Comparison of ENCODE assay signal across 24 mouse cellular contexts in genomic region chr17:24216836-24217235, GRCm38 (mm10). TPM values are rescaled to one million over a fixed set of nuclear protein-coding genes. Genes with fewer than 3 reads are reported as not detected.
DNase-seq lines count a peak whose midpoint lies in the region; ATAC-seq lines count a peak whose summit lies in the region.
"Had no signal": no experiment of that assay in that cellular context is flagged by ENCODE, and none has a peak within 500 bp of the region (broad histone marks: within the 10 kb centered on the region; RNA-seq: fewer than 3 reads in every experiment).

No protein-coding gene starts in this region.

- no peak overlapping the region for H3K27ac ChIP-seq in heart, embryonic 11.5 days (ENCODE audit: low read depth, low read length)
- H3K27ac ChIP-seq: embryonic facial prominence, embryonic 12.5 days; forebrain, embryonic 12.5 days; gastrocnemius, adult 2 months; heart, embryonic 10.5 days; hindbrain, embryonic 15.5 days; limb, embryonic 13.5 days; liver, embryonic 14.5 days; midbrain, embryonic 13.5 days had no signal

- H3K4me3 ChIP-seq in heart, embryonic 11.5 days (ENCODE audit: low read depth, low read length), result no peak overlapping the region
- H3K4me3 ChIP-seq: embryonic facial prominence, embryonic 12.5 days; forebrain, embryonic 12.5 days; gastrocnemius, adult 2 months; heart, embryonic 10.5 days; hindbrain, embryonic 15.5 days; limb, embryonic 13.5 days; midbrain, embryonic 13.5 days had no signal

- H3K4me1 ChIP-seq in heart, embryonic 11.5 days (ENCODE audit: control insufficient read depth, insufficient read depth, low read length), result peaks cover 15% of the 10 kb centered on the region

- no peak overlapping the region for H3K4me2 ChIP-seq in heart, embryonic 11.5 days
- H3K4me2 ChIP-seq: embryonic facial prominence, embryonic 12.5 days; forebrain, embryonic 12.5 days; hindbrain, embryonic 15.5 days; limb, embryonic 13.5 days; lung, embryonic 14.5 days; midbrain, embryonic 13.5 days had no signal

- H3K36me3 ChIP-seq in heart, embryonic 11.5 days (ENCODE audit: control insufficient read depth, insufficient read depth, low read length), result peaks cover 18% of the 10 kb centered on the region

- WGBS in heart, embryonic 11.5 days (ENCODE audit: insufficient replicate concordance), result 67% methylated on average over 4 of the region's 4 CpGs

- H3K9ac ChIP-seq in heart, embryonic 11.5 days (ENCODE audit: low read depth, low read length), result no peak overlapping the region
- H3K9ac ChIP-seq: embryonic facial prominence, embryonic 12.5 days; forebrain, embryonic 12.5 days; hindbrain, embryonic 15.5 days; limb, embryonic 13.5 days; liver, embryonic 14.5 days; lung, embryonic 14.5 days; midbrain, embryonic 13.5 days had no signal

- DNase-seq in cerebellum, postnatal 10 days, result peak; percentile 38 to 46
- DNase-seq in cerebellum, postnatal 4 days (ENCODE audit: low spot score in 2 of 2), result no peak
- DNase-seq in retina, postnatal 1 day, result peak; percentile 43
- DNase-seq in retina, embryonic 14.5 days (ENCODE audit: low spot score), result no peak
- peak; percentile 47 for DNase-seq in embryo, embryonic 11 days
- DNase-seq in testis, postnatal 10 days (ENCODE audit: low spot score), result no peak
- DNase-seq: adrenal gland, adult 2 months; cerebellum, adult 18-20 months; cerebellum, postnatal 25 days; gastrocnemius, adult 2 months; kidney, adult 2 months; kidney, postnatal 25 days; lung, embryonic 14.5 days; right cerebral cortex, postnatal 25 days; spleen, adult 18-20 months; thymus, postnatal 14 days had no signal

- ATAC-seq in heart, embryonic 11.5 days (replicated peaks; ENCODE audit: insufficient number of reproducible peaks, low FRiP score, low TSS enrichment), result no peak
- ATAC-seq: midbrain, embryonic 13.5 days had no signal

- H3K27me3 ChIP-seq in heart, embryonic 11.5 days (ENCODE audit: control insufficient read depth, insufficient read depth, low read length), result no peaks in the 10 kb centered on the region
- H3K27me3 ChIP-seq: embryonic facial prominence, embryonic 12.5 days; forebrain, embryonic 12.5 days; hindbrain, embryonic 15.5 days; limb, embryonic 13.5 days; midbrain, embryonic 13.5 days had no signal

- no peaks in the 10 kb centered on the region for H3K9me3 ChIP-seq in heart, embryonic 11.5 days (replicated peaks; ENCODE audit: control insufficient read depth, low read length)
- H3K9me3 ChIP-seq: embryonic facial prominence, embryonic 12.5 days; forebrain, embryonic 12.5 days; heart, embryonic 10.5 days; hindbrain, embryonic 15.5 days; limb, embryonic 13.5 days; midbrain, embryonic 13.5 days had no signal

RNA-seq across cellular contexts. Expression of gene Tedc2, which starts 3.8 kb away (rescaled TPM):
- polyA plus RNA-seq in heart, embryonic 11.5 days (2014; fragmentation: Nextera tagmentation; extraction: Ambion mirVana), result 7.0 and 7.6 TPM in 2 replicates

RNA-seq across cellular contexts. Expression of gene Ntn3, which starts 7.5 kb away (rescaled TPM):
- 2.0 TPM in 2 replicates for polyA plus RNA-seq in heart, embryonic 11.5 days (2014; fragmentation: Nextera tagmentation; extraction: Ambion mirVana)

RNA-seq across cellular contexts. Expression of gene Tbc1d24, which starts 11.5 kb away (rescaled TPM):
- polyA plus RNA-seq in heart, embryonic 11.5 days (2014; fragmentation: Nextera tagmentation; extraction: Ambion mirVana), result 4.0 and 5.2 TPM in 2 replicates

RNA-seq across cellular contexts. Expression of gene Ccnf, which starts 34.4 kb away (rescaled TPM):
- 47.4 and 55.2 TPM in 2 replicates for polyA plus RNA-seq in heart, embryonic 11.5 days (2014; fragmentation: Nextera tagmentation; extraction: Ambion mirVana)

RNA-seq across cellular contexts. Expression of gene Atp6v0c, which starts 47.3 kb away (rescaled TPM):
- 552 and 561 TPM in 2 replicates for polyA plus RNA-seq in heart, embryonic 11.5 days (2014; fragmentation: Nextera tagmentation; extraction: Ambion mirVana)

Comparison
In these comparisons a context has a peak if more than half of its experiments do, and no peak if none do; other contexts are left out.
1. DNase-seq: peak in cerebellum, postnatal 10 days (2 of 2), retina, postnatal 1 day (single experiment) and embryo, embryonic 11 days (single experiment); none in cerebellum, postnatal 4 days (0 of 2), retina, embryonic 14.5 days (single experiment) and testis, postnatal 10 days (single experiment).